Mouse (Mus musculus) cerebellum, adult 2 months (tissue): ENCODE results near the gene Gap43.

Experiments
- CTCF ChIP-seq: fragments of 200-500 bp; IDR thresholded peaks from 2 replicates; pipeline ENCODE4 v1.5.1; 2011; ENCODE audit warnings: low read depth, mild to moderate bottlenecking, control low read depth, low read length, moderate library complexity, borderline replicate concordance; ENCODE audit not compliant: insufficient read depth
- POLR2A ChIP-seq: fragments of 200-500 bp; IDR thresholded peaks from 2 replicates; pipeline ENCODE4 v1.6.1; 2011; ENCODE audit warnings: low read length, control low read depth, borderline replicate concordance; ENCODE audit not compliant: insufficient read depth

GRCm38 (mm10) chr16:42381328-42381838, 40.9 kb upstream of the Gap43 start:
- TF ChIP-seq POLR2A (no peak), CTCF (no peak)
